Mouse (Mus musculus) small intestine, adult 2 months (tissue): Measurements from ENCODE around the gene Ulk4. TPM values are rescaled to one million over a fixed set of nuclear protein-coding genes. Genes with fewer than 3 reads are reported as not detected.

Source experiments
- H3K27ac ChIP-seq: fragments of 200-500 bp; 2 replicates; pipeline ENCODE4 v1.5.1; 2012; ENCODE audit warnings: low read depth, low read length, control low read depth, inconsistent platforms; ENCODE audit not compliant: insufficient read depth
- H3K27me3 ChIP-seq: fragments of 200-500 bp; 2 replicates; pipeline ENCODE4 v1.6.1; 2012; ENCODE audit warnings: mild to moderate bottlenecking, moderate library complexity, low read length, inconsistent platforms; ENCODE audit not compliant: control insufficient read depth, insufficient read depth
- H3K36me3 ChIP-seq: fragments of 200-500 bp; 2 replicates; pipeline ENCODE4 v1.6.1; 2012; ENCODE audit warnings: mild to moderate bottlenecking, low read length, control low read depth, inconsistent platforms; ENCODE audit not compliant: control insufficient read depth, insufficient read depth
- H3K4me1 ChIP-seq: fragments of 200-500 bp; 2 replicates; pipeline ENCODE4 v1.6.1; 2012; ENCODE audit warnings: low read length, inconsistent platforms, mixed read lengths; ENCODE audit not compliant: control insufficient read depth, insufficient read depth, insufficient read length
- H3K4me3 ChIP-seq: fragments of 200-500 bp; 2 replicates; pipeline ENCODE4 v1.5.1; 2012; ENCODE audit warnings: low read depth, mild to moderate bottlenecking, control low read depth, inconsistent platforms, low read length, moderate library complexity
- CTCF ChIP-seq: fragments of 200-500 bp; IDR thresholded peaks from 2 replicates; pipeline ENCODE4 v1.5.1; 2012; ENCODE audit warnings: low read depth, mild to moderate bottlenecking, control low read depth, inconsistent platforms, low read length, moderate library complexity, mixed read lengths; ENCODE audit not compliant: insufficient replicate concordance, insufficient read length; ENCODE audit errors: extremely low read depth
- POLR2A ChIP-seq: fragments of 200-500 bp; IDR thresholded peaks from 2 replicates; pipeline ENCODE4 v1.6.1; 2012; ENCODE audit warnings: low read depth, mild to moderate bottlenecking, control low read depth, inconsistent platforms, low read length, moderate library complexity
- WGBS: fragments of 180-500 bp; shearing (Covaris S2); methylation state at CpG from one replicate; pipeline ENCODE4 v1.1.7; 2018; 5-methylcytosine and 5-hydroxymethylcytosine counted together
- polyA plus RNA-seq: library from polyadenylated mRNA; depleted of rRNA; stranded (reverse); fragments of >200 nt; gene quantifications from 2 replicates; pipeline ENCODE4 v1.2.3, GENCODE M21; 2012

The Ulk4 gene
- polyA plus RNA-seq, 1 experiment: 0.65 TPM

DNA sequence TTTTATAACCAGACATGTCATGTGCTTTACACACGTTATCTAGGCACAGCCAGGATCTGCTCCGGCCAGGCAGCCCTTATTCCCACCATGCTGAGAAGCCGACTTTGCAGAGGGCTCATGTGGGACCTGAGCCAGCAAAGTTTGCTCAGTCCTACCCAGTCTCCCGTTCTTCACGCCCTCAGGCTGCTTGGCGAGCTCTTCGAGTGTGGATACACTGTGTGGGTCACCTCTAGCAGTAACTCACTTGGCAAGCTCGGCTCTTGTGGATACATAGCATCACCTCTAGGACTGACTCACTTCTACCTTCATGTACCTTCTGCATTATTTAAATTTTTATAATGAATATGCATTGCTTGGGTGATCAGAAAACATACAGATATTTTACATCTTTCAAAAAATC is 189.3 kb downstream of the Ulk4 start:
- 60% methylated on average over 8 of the region's 8 CpGs for WGBS
- no peak overlapping the region for H3K27ac ChIP-seq
- H3K4me1 ChIP-seq: no peaks in the 10 kb centered on the region
- TF ChIP-seq CTCF (no peak), POLR2A (no peak)
- H3K27me3 ChIP-seq: no peaks in the 10 kb centered on the region
- H3K4me3 ChIP-seq: no peak overlapping the region
- H3K36me3 ChIP-seq: no peaks in the 10 kb centered on the region

DNA sequence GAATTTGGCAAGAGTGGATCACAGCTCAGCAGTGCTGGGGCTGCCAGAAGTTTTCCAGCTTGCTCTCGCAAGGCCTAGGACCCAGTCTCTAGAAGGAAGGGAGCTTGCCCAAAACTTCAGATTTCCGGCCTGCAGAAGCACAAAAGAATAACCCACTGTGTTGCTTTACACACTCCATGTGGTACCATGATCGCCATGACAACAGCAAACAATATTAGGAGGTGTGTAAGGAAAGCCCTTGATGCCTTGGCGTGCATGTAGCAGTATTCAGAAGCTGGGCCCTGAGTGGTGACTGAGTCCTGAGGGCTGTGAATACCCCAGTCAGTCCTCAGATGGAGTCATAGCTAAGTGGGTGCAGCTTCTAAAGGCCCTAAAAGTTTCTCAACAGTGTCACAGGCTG is 192.8 kb downstream of the Ulk4 start:
- Histone ChIP-seq H3K36me3 (no peaks in the 10 kb centered on the region), H3K4me1 (no peaks in the 10 kb centered on the region), H3K27me3 (no peaks in the 10 kb centered on the region), H3K4me3 (no peak overlapping the region), H3K27ac (no peak overlapping the region)
- TF ChIP-seq CTCF: no peak
- WGBS: 89% methylated on average over 4 of the region's 4 CpGs

DNA sequence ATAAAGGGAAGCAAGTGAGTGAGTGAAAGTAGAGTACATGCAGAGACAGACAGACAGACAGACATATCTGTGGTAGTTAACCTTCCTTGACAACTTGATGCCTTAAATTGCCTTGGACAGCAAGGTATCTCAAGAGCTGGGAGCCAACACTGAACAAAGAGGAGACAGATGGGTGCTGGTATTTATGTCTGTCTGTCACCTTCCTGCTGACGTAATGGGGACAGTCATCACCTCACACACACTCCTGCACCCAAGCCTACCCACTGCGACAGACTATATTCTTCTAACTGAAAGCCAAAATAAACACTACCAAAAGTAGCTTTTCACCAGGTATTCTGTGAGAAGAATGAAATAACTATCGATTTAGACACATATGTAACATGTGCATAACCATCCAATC is 196.2 kb downstream of the Ulk4 start:
- TF ChIP-seq POLR2A (no peak), CTCF (no peak)
- 92% methylated on average over 3 of the region's 3 CpGs for WGBS

DNA sequence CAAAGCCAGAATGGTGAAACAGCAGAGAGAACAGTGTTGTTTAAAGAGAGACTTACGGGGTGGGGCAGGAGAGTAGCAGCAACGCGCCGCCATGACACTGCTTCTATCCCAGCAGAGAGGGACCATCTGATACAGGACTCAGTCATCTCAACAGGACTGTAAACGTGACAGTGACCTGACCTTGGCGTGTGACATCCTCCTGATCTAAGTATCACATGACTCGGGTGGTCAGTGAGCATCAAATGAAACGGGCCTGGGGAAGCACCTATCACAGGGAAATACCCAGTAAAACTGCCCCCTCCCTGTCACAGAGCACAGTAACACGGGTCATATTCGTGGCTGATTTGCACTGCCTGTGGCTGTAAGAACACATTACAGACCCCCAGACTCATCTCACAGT is 196.6 kb downstream of the Ulk4 start:
- no peak for TF ChIP-seq CTCF
- no peaks in the 10 kb centered on the region for H3K27me3 ChIP-seq
- 78% methylated on average over 10 of the region's 10 CpGs for WGBS
- H3K36me3 ChIP-seq: no peaks in the 10 kb centered on the region
- H3K27ac ChIP-seq: no peak overlapping the region
- no peaks in the 10 kb centered on the region for H3K4me1 ChIP-seq
- H3K4me3 ChIP-seq: no peak overlapping the region

More for the DNA sequence above, 196.2 kb downstream of the Ulk4 start:
- Histone ChIP-seq H3K4me3 (no peak overlapping the region), H3K27me3 (no peaks in the 10 kb centered on the region), H3K27ac (no peak overlapping the region), H3K4me1 (no peaks in the 10 kb centered on the region), H3K36me3 (no peaks in the 10 kb centered on the region)

DNA sequence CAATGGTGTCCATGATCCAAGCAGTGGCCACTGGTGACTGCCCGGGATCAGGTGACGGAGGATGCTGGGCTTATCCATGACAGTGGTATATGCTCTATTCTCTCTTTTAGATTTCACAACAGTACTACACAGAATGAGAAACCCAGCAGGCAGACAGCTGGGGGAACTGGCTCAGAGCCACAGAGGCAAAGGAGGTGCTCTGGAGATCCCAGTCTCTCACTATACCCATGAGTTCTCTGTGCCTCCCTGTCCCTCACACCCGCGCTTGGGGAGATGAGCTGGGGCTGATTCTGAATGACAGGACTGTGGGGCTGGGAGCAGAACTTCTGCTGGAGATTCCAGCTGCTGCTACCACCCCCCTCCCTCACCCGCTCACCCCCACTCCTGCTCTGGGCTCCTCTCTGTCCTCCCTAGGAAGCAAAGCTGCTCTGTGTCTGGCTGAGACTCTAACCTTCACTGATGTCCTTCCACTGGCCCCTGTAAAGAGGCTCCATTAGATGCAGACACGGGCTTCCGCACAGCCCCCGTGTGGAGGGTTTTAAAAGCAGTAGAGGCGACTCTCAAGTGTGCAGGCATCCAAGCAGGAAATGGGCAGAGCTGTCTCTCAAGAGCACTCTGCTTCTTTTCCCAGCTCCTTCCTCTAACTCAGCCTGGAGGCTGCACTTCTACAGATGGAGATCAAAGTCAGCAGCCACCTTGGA is 197.5 kb downstream of the Ulk4 start:
- WGBS: 53% methylated on average over 9 of the region's 9 CpGs
- no peaks in the 10 kb centered on the region for H3K4me1 ChIP-seq
- no peaks in the 10 kb centered on the region for H3K36me3 ChIP-seq
- no peak overlapping the region for H3K27ac ChIP-seq
- TF ChIP-seq POLR2A (no peak), CTCF (no peak)
- no peak overlapping the region for H3K4me3 ChIP-seq
- H3K27me3 ChIP-seq: no peaks in the 10 kb centered on the region

DNA sequence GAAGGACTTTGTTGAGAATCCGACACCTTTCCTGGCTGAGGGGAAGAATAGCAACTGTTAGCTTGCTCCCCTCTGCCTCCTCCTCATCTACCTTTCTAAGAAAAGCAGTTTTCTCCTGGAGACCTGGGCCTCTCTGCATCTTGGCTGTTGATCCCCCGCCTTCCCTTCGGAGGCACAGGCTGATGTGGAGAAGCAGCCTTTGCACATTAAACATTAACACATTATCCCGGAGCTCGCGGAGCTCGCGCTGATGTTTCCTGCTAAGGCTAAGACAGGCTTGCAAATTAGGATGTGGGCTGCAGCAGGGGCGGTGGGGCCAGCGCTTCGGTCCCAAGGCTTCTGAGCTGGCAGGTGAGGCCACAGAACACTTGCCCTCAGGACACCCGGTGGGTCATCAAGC is 200.7 kb downstream of the Ulk4 start:
- Histone ChIP-seq H3K4me1 (no peaks in the 10 kb centered on the region), H3K36me3 (no peaks in the 10 kb centered on the region), H3K27me3 (no peaks in the 10 kb centered on the region), H3K4me3 (no peak overlapping the region), H3K27ac (no peak overlapping the region)
- WGBS: 31% methylated on average over 12 of the region's 12 CpGs
- TF ChIP-seq POLR2A: no peak
- TF ChIP-seq CTCF: no peak

DNA sequence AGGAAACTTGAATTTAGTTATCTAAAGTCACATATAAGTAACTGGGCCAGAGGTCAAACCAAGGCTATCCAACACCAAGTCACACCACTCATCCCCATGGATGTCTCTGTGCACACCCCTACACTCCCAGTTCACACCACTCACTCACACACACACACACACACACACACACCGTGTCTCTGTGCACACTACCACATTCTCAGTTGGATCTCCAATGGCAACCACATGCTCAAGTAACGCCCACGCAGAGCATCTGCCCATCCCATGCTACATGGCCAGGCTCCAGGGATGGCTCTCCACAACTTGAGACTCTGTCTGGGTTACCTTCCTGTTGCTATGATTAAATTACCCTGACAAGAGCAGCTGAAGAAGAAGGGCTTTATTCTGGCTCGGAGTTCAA is 201.8 kb downstream of the Ulk4 start:
- H3K4me3 ChIP-seq: no peak overlapping the region
- 81% methylated on average over 4 of the region's 4 CpGs for WGBS
- no peaks in the 10 kb centered on the region for H3K4me1 ChIP-seq
- no peaks in the 10 kb centered on the region for H3K36me3 ChIP-seq
- H3K27ac ChIP-seq: no peak overlapping the region
- no peaks in the 10 kb centered on the region for H3K27me3 ChIP-seq
- TF ChIP-seq POLR2A (no peak), CTCF (no peak)
